Mouse (Mus musculus): Measurements from ENCODE around the gene Prss16. TPM values are rescaled to one million over a fixed set of nuclear protein-coding genes. Genes with fewer than 3 reads are reported as not detected.
"Not testable (repeated sequence)": the region's sequence is repeated elsewhere in the genome, so short reads cannot be mapped to it uniquely, and the experiment has no call there.

Prss16 gene
- polyA plus RNA-seq (2016; fragmentation: Nextera tagmentation; extraction: Ambion mirVana) = 0.41 TPM in 1 of 2 replicates, not detected in the other

DNA sequence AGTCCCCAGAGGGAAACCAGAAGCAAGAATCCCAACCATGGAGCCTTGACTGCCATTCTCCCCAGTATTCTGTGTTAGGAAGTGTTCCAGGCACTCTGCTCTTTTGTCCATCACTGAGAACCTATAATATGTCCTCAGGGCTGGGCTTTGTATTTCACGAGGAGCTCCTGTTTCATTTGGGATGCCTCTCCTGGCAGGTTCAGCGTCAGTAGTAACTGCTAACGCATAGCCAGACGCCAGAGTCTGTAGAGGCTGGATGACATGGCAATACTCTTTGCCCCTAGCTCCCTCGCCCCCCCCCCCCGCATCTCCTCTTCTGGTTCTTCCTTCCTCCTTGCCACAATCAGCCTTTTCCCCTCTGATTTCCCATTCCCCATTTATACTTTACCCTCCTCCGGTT lies at the start of gene Prss16:
Gene Prss16 (minus strand): TSS at position 101 of the 400 bp plus-strand sequence.
- Histone ChIP-seq H3K4me2 (replicated peaks) (no peak within 1 kb of the TSS), H3K27ac (no peak within 1 kb of the TSS), H3K4me1 (peaks cover 16% of the 10 kb centered on the region), H3K9me3 (no peaks in the 10 kb centered on the region), H3K36me3 (no peaks in the 10 kb centered on the region), H3K4me3 (no peak within 1 kb of the TSS), H3K9ac (no peak within 1 kb of the TSS), H3K27me3 (replicated peaks) (peaks cover 92% of the 10 kb centered on the region)
- WGBS = 31% methylated on average over 5 of the region's 7 CpGs
- no peak for ATAC-seq (ENCODE audit: low FRiP score, low read depth)

GRCm38 (mm10) chr13:22053754-22054153 lies 44.2 kb upstream of the Prss16 start:
- Histone ChIP-seq H3K36me3 (no peaks in the 10 kb centered on the region), H3K27me3 (replicated peaks) (no peaks in the 10 kb centered on the region), H3K9ac (no peak overlapping the region), H3K9me3 (no peaks in the 10 kb centered on the region), H3K4me2 (replicated peaks) (no peak overlapping the region), H3K4me1 (0 out of 2 replicates have a peak, but pooled peaks cover 4% of the 10 kb centered on the region), H3K27ac (no peak overlapping the region), H3K4me3 (no peak overlapping the region)
- ATAC-seq (ENCODE audit: low FRiP score, low read depth) = no peak
- 95% methylated on average over 1 of the region's 1 CpGs for WGBS

DNA sequence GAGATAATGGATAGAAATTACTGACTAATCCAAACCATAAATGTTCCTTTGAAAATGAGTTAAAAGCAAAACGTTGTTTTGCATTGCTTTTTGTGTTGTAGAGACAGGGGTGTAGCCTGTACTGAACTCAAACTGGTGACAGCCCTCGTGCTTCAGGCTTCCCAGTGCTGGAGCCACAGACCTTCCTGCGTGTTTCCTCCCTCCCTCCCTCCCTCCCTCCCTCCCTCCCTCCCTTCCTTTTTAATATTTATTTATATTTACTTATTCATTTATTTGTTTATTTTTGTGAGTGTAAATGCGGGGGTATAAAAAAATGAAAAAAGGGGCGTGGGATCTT lies 41.9 kb upstream of the Prss16 start:
- no peaks in the 10 kb centered on the region for H3K27me3 ChIP-seq (replicated peaks)
- peak overlapping the region; percentile 58 for H3K4me2 ChIP-seq (replicated peaks)
- ATAC-seq (ENCODE audit: low FRiP score, low read depth) = peak; percentile 63
- 0 out of 2 replicates have a peak, but pooled peaks cover 4% of the 10 kb centered on the region for H3K4me1 ChIP-seq
- H3K36me3 ChIP-seq = no peaks in the 10 kb centered on the region
- H3K4me3 ChIP-seq = peak overlapping the region; percentile 36
- peak overlapping the region; percentile 59; the same call in 1 of the 2 replicates for H3K9ac ChIP-seq
- H3K27ac ChIP-seq = no peak overlapping the region
- H3K9me3 ChIP-seq = no peaks in the 10 kb centered on the region
- WGBS = 11% methylated on average over 5 of the region's 5 CpGs

DNA sequence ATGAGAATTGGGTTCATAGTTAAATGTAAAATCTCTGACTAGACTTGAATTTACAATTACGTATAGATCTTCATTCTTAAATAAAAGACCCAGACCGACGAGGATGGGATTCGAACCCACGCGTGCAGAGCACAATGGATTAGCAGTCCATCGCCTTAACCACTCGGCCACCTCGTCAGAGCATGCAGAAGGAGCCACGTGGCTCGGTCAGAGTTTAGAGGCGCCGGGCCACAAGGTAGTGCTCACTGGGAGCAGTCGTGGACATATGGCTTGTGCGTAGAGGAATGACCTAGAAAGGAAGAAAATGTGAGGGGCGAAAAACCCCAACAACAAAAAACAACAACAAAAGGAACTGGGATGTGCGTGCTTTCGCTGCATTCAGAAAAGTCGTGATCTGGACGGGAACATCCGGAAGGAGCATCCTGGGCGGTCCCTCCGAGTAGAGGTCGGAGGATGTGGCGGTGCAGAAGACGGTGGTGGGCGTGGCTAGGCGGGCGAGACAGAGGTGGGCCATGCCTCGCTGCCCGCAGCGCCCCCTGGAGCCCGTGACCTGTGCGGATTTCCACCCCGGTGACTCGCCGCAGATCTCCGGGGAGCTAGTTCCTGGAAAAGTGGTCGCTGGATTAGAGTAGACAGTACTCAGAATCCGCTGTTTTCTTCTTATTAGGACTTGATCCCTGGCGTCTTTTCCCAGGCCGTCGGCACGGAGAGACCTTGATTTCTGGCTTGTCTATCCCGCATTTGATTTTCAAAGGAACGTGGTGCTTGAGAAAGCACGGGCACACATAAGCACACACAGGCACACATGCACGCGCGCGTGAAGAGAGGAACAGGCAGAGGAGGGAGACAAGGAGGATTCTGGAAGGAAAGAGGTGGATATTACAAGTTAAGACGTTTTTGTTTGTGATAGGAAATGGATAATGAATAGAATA lies 41.3 kb upstream of the Prss16 start:
- H3K4me1 ChIP-seq = 0 out of 2 replicates have a peak, but pooled peaks cover 4% of the 10 kb centered on the region
- H3K4me3 ChIP-seq = peak overlapping the region; percentile 36
- peak overlapping the region; percentile 58 for H3K4me2 ChIP-seq (replicated peaks)
- ATAC-seq (ENCODE audit: low FRiP score, low read depth) = peak; percentile 96
- peak overlapping the region; percentile 59 for H3K9ac ChIP-seq
- no peaks in the 10 kb centered on the region for H3K27me3 ChIP-seq (replicated peaks)
- H3K27ac ChIP-seq = peak overlapping the region; percentile 60; the same call in 1 of the 2 replicates
- WGBS = under 1% methylated on average over 52 of the region's 52 CpGs
- no peaks in the 10 kb centered on the region for H3K36me3 ChIP-seq
- no peaks in the 10 kb centered on the region for H3K9me3 ChIP-seq

DNA sequence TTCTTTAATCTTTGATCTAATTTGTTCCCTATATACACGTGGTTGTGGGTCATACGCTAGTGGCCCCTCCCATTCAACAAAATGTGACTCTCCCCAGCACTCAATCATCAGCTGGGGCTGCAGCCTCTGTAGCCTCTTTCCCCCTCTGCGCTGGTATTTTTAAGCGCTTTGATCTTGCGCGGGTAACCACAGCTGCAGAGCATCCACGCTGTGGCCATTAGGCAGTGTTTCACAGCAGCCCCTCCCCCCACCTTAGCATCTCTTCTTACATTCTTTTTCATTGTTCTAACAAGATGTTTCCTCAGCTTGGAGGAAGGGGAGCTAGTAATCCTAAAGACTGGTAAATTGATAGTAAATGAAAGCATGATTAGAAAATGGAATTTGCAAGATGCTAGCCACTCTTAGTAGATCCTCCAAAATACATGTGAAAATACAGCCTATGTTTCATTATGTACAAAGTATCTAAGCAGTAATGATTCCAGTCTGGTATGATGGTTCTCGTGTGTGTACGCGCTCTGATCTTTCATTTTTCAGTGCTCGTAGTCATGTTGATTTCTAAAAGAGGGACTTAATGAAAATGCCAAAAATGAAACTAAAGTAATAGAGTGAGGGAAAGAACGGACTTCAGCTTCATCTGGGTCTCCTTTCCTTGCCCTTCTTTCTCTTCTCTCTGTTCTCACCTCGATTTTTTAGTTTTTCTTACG lies 40.3 kb upstream of the Prss16 start:
- H3K36me3 ChIP-seq = no peaks in the 10 kb centered on the region
- peak overlapping the region; percentile 36 for H3K4me3 ChIP-seq
- H3K9ac ChIP-seq = peak overlapping the region; percentile 38
- H3K4me2 ChIP-seq (replicated peaks) = peak overlapping the region; percentile 58
- no peaks in the 10 kb centered on the region for H3K9me3 ChIP-seq
- WGBS = 1% methylated on average over 14 of the region's 14 CpGs
- 0 out of 2 replicates have a peak, but pooled peaks cover 4% of the 10 kb centered on the region for H3K4me1 ChIP-seq
- peak; percentile 51 for ATAC-seq (ENCODE audit: low FRiP score, low read depth)
- no peaks in the 10 kb centered on the region for H3K27me3 ChIP-seq (replicated peaks)
- peak overlapping the region; percentile 5; the same call in 1 of the 2 replicates for H3K27ac ChIP-seq

DNA sequence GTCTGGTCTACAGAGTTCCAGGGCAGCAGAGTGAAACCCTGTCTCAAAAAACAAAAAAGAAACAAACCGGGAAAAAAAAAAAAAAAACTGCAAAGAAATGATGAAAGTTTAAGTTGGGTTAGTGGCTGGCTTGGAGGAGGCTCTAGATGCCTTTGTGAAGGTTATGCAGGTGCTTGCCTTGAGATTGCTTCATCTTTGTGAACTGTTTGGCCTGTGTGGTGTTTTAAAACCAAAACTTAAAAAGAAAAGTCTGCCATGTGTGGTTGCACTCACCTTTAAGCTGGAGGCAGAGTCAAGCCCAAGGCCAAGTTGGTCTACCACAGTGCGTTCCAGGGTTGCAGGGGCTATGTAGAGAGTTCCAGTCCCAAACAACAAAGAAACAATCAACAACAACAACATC lies 39.5 kb upstream of the Prss16 start:
- Histone ChIP-seq H3K4me1 (0 out of 2 replicates have a peak, but pooled peaks cover 7% of the 10 kb centered on the region), H3K4me3 (no peak overlapping the region), H3K36me3 (no peaks in the 10 kb centered on the region), H3K9ac (no peak overlapping the region), H3K27me3 (replicated peaks) (no peaks in the 10 kb centered on the region), H3K9me3 (no peaks in the 10 kb centered on the region), H3K4me2 (replicated peaks) (no peak overlapping the region), H3K27ac (no peak overlapping the region)
- WGBS = 91% methylated on average over 2 of the region's 2 CpGs
- ATAC-seq (ENCODE audit: low FRiP score, low read depth) = no peak

- Histone ChIP-seq H3K36me3 (no peaks in the 10 kb centered on the region), H3K27me3 (replicated peaks) (no peaks in the 10 kb centered on the region), H3K4me1 (peaks cover 17% of the 10 kb centered on the region), H3K4me2 (replicated peaks) (no peak overlapping the region), H3K4me3 (no peak overlapping the region), H3K9me3 (no peaks in the 10 kb centered on the region), H3K27ac (no peak overlapping the region), H3K9ac (no peak overlapping the region)
- WGBS = 56% methylated on average over 2 of the region's 2 CpGs
- ATAC-seq (ENCODE audit: low FRiP score, low read depth) = no peak
Measured at GRCm38 (mm10) chr13:22045311-22045710, 35.8 kb upstream of the Prss16 start.

GRCm38 (mm10) chr13:22044432-22045155 lies 35.1 kb upstream of the Prss16 start:
- Histone ChIP-seq H3K9me3 (no peaks in the 10 kb centered on the region), H3K4me3 (no peak overlapping the region), H3K4me2 (replicated peaks) (peak overlapping the region; percentile 72), H3K4me1 (peaks cover 18% of the 10 kb centered on the region), H3K36me3 (no peaks in the 10 kb centered on the region), H3K27ac (no peak overlapping the region), H3K27me3 (replicated peaks) (no peaks in the 10 kb centered on the region), H3K9ac (no peak overlapping the region)
- 88% methylated on average over 6 of the region's 6 CpGs for WGBS
- ATAC-seq (ENCODE audit: low FRiP score, low read depth) = no peak

GRCm38 (mm10) chr13:22043503-22044431 lies 34.2 kb upstream of the Prss16 start:
- H3K9ac ChIP-seq = peak overlapping the region; percentile 48; the same call in 1 of the 2 replicates
- H3K9me3 ChIP-seq = no peaks in the 10 kb centered on the region
- peak overlapping the region; percentile 72 for H3K4me2 ChIP-seq (replicated peaks)
- peak overlapping the region; percentile 53; the same call in 1 of the 2 replicates for H3K27ac ChIP-seq
- no peaks in the 10 kb centered on the region for H3K36me3 ChIP-seq
- WGBS = under 1% methylated on average over 14 of the region's 14 CpGs
- H3K27me3 ChIP-seq (replicated peaks) = no peaks in the 10 kb centered on the region
- peak; percentile 34 for ATAC-seq (ENCODE audit: low FRiP score, low read depth)
- H3K4me3 ChIP-seq = peak overlapping the region; percentile 36
- H3K4me1 ChIP-seq = peaks cover 18% of the 10 kb centered on the region

- peak; percentile 92 for ATAC-seq (ENCODE audit: low FRiP score, low read depth)
- Histone ChIP-seq H3K27ac (peak within 1 kb of the TSS; percentile 76), H3K4me3 (peak within 1 kb of the TSS; percentile 36), H3K9ac (peak within 1 kb of the TSS; percentile 51), H3K4me1 (peaks cover 18% of the 10 kb centered on the region), H3K4me2 (replicated peaks) (peak within 1 kb of the TSS; percentile 72)
- not testable (repeated sequence) for H3K36me3 ChIP-seq; H3K9me3 ChIP-seq; H3K27me3 ChIP-seq (replicated peaks)
- under 1% methylated on average over 47 of the region's 80 CpGs for WGBS
Measured at GRCm38 (mm10) chr13:22042568-22043502, 33.3 kb upstream of the Prss16 start, which contains the start of the genes Hist1h2ag and Hist1h2bj. Gene Hist1h2ag (minus strand): TSS chr13:22042944. Gene Hist1h2bj (plus strand): TSS chr13:22043214.
